Mouse (Mus musculus) layer of hippocampus, adult 11-12 months (tissue): ENCODE measurements at regions not wholly inside any gene's neighbourhood (a gene's known extent, or its start where the extent isn't known, plus 50 kb on each side); places are given as distances from the start of the nearest gene placed in this dataset.
"Not testable (repeated sequence)": the region's sequence is repeated elsewhere in the genome, so short reads cannot be mapped to it uniquely, and the experiment has no call there.

Experiments
- DNase-seq: peaks from one replicate; pipeline ENCODE4 v3.0.0; 2022; ENCODE audit warnings: low spot score

GRCm38 (mm10) chr13:97421831-97422230 lies 180.9 kb downstream of the Enc1 start:
- DNase-seq: no peak

GRCm38 (mm10) chr13:97420773-97421172 lies 179.9 kb downstream of the Enc1 start:
- no peak for DNase-seq

DNA sequence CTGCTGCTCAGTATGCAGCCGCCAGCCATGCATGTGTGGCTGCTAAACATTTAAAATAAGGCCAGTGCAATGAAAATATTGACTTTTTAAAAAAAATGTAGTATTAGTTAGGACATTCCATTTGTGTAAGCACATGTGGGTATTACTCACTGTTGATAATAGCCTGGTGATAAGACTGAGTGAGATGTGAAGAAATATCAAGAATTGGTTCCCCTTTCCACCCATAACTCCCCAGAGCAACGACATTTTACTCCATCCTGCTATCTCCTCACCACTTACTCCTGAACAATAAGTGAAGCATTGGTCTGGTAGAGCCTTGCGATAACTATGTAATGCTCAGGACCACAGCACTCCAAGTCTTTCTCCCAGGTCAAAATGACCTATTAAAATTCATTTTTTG lies 178.2 kb downstream of the Enc1 start:
- DNase-seq: no peak

DNA sequence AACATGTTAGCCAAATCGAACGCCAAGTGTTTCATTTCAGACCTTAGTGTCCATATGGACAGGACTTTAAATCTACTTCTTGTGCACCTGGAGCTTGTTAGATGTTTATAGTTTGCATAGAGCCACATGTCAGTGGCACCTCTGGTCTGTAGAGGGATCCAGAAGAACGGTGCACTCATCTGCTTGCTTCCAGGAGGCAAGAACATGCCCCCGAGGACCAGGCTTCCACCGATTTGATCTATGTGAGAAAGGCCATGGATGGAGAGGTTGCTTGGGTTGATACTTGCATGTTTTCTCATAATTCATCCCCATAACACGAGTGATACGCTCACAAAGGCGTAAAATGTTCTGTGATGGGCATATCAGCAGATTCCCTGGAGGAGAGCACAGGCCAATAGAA lies 177.8 kb downstream of the Enc1 start:
- no peak for DNase-seq

DNA sequence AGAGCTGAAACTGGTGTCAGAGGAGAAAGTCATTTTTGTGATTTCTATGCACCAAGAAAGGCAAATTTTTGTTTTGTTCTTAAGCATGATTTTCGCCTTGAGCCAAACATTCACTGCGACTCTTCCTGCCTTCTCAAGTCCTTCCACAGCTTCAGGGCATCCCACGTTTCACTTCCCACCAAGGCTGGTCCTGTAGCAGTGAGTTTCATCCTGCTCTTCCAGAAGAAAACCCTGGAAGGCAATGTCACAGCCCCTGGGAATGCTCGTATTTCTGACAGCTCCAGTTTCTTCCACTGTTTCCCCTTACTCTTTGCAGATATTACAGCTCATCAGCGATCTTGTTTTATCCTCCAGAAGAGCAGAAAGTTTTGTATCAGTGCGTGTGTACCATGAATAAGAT lies 177.2 kb downstream of the Enc1 start:
- DNase-seq: no peak

GRCm38 (mm10) chr13:97415927-97416709 lies 175.2 kb downstream of the Enc1 start:
- no peak for DNase-seq

GRCm38 (mm10) chr13:97415381-97415780 lies 174.5 kb downstream of the Enc1 start:
- DNase-seq: no peak

GRCm38 (mm10) chr13:97412151-97412550 lies 171.2 kb downstream of the Enc1 start:
- no peak for DNase-seq

GRCm38 (mm10) chr13:97410550-97411201 lies 169.8 kb downstream of the Enc1 start:
- no peak for DNase-seq

GRCm38 (mm10) chr13:97409891-97410525 lies 169.1 kb downstream of the Enc1 start:
- no peak for DNase-seq

DNA sequence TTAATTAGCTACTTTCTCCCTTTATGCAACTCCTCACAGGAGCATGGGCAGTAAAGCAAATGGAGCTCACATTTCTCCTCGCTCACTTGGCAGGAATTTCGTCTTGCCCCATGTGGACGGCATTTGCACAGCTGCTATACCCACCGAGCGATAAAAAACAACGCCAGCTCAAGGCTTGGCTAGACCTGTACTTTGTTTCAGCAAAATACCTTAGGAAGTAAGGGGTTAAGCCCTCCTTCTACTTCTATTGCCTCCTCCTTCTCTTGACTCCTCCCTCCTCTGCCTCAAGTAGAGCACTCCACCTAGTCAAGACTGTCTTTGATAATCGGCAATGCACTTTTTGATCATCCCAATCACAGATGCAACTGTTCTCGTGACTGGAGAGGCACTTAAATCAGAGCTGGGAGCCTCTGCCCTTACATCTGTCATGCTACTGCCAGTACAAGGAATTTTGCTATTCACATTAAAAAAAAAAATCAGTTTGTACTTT lies 168.4 kb downstream of the Enc1 start:
- DNase-seq: no peak

- DNase-seq: no peak
These were observed 167.7 kb downstream of the Enc1 start for GRCm38 (mm10) chr13:97408414-97409290.

GRCm38 (mm10) chr13:97407773-97408172 lies 166.9 kb downstream of the Enc1 start:
- no peak for DNase-seq

DNA sequence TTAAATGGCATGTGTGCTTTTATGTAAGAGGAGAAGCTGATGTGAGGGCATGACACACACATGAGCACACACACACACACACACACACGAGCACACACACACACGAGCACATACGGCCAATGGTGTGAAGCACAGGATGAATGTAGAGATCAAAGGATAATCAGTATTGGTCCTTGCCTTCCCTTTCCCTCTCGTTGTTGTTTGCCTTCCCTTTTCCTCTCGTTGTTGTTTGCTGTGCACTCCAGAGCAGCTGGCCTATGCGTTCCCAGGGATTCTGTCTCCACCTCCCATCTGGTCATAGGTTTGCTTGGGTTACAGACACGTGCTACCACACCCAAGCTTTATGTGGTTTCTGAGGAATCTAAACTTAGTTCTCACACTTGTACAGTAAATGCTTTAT lies 165.8 kb downstream of the Enc1 start:
- no peak for DNase-seq

GRCm38 (mm10) chr13:97402164-97402761 lies 161.4 kb downstream of the Enc1 start:
- no peak for DNase-seq

GRCm38 (mm10) chr13:97401620-97402019 lies 160.7 kb downstream of the Enc1 start:
- DNase-seq: no peak

GRCm38 (mm10) chr13:97398041-97398440 lies 157.1 kb downstream of the Enc1 start:
- no peak for DNase-seq

DNA sequence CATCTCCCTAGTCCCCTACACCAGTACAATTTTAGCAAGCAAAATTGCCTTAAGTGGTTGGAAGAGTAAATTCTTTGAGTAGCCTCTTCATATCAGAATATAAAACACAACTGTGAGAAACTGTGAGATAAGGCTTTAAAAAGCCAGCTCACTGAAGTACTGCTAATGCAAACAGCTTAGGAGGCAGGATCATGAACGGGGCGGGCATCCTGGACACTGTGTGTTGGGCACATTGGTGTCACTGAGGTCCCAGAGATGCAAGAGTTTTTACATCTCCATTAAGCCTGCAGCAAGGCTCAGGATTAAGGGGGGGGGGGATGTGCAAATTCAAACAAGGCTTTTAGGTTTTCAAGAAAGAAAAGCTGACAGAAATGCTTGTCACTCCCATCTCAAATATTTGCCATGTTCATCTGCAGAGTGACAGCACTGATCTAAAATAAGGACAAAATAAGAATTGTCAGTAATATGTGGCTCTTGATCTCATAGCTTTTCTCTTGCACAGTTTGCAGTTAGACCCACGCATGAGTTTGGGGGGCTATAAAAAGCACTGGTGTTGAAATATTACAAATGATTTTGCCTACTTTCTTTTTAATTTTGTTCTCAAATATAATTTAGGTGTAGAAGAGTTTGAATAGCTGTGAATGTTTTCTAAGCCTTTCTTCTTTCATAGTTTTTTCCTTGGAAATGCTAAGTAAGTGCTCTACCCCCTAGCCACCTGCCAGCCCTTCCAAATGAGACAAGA lies 156.2 kb downstream of the Enc1 start:
- no peak for DNase-seq

DNA sequence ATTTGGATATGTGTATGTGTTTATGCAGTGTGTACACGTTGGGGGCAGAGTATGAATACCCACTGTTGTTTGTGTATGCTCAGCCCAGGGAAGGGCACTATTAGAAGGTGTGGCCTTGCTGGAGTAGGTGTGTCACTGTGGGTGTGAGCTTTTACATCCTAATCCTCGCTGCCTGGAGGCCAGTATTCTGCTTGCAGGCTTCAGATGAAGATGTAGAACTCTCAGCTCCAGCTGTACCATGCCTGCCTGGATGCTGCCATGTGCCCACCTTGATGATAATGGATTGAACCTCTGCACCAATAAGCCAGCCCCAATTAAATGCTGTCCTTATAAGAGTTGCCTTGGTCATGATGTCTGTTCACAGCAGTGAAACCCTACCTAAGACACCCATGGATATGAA lies 155.4 kb downstream of the Enc1 start:
- not testable (repeated sequence) for DNase-seq

DNA sequence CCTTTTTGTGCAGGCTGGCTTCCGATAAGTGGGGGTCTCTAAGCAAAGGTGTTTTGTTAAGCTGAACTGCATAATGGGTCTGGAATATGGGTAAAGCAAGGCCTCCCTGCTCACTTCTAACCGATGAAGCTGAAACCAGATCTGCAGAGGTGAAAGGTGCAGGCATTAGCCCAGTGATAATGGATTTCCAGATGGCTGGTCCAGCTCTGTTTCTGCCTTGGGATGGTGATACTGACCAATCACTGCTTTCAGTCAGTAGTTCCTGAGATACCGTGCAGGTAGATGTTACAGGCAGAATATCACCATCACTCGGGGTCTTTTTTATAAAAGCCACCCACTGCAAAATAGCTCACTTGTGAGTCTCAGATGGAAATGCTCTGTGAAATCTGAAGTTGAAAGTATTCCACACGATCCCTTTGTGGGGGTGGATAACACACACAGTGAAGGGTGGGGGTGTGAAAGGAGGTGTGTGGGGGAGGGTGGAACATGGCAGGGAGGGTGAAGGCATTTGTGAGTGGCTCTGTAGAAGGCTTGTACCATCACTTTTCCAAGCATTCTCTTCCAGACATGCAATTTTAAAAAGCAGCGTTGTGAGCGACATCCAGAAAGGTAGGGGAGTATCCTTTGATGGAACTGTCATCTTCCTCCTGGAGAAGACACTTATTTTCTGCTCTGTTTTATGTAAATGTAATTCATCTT lies 154.0 kb downstream of the Enc1 start:
- DNase-seq: no peak
